Mouse (Mus musculus): ENCODE measurements around the gene Kcnj9. TPM values are rescaled to one million over a fixed set of nuclear protein-coding genes. Genes with fewer than 3 reads are reported as not detected.

Gene Kcnj9
- total RNA-seq, 2 experiments from 2014 or later, result not detected

GRCm38 (mm10) chr1:172311921-172312767 is 17.0 kb downstream of the Kcnj9 start:
- peak; percentile 91 to 93 for DNase-seq

- DNase-seq, result peak; percentile 81 to 88
Measured at GRCm38 (mm10) chr1:172311248-172311906, 17.7 kb downstream of the Kcnj9 start.

- DNase-seq, result peak; percentile 91 to 98
Measured at GRCm38 (mm10) chr1:172309699-172310398, 19.3 kb downstream of the Kcnj9 start.

DNA sequence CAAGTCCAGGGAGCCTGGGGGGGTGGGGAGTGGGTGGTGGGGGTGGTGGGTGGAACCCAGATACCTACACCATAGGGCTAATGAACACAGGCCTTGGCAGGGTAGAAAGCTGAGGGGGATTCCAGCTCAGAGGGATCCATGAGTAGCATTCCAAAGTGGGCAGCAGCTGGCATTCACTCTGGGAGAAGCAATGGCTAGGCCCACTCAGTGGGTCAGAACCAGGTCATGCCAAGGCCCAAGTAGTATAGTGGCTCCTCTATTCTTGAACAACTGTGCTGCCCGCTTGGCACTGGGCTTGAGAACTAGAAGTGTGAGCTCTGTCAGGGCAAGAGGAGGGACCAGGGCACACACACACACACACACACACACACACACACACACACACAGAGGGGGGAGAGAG is 20.7 kb downstream of the Kcnj9 start:
- DNase-seq, result no peak

DNA sequence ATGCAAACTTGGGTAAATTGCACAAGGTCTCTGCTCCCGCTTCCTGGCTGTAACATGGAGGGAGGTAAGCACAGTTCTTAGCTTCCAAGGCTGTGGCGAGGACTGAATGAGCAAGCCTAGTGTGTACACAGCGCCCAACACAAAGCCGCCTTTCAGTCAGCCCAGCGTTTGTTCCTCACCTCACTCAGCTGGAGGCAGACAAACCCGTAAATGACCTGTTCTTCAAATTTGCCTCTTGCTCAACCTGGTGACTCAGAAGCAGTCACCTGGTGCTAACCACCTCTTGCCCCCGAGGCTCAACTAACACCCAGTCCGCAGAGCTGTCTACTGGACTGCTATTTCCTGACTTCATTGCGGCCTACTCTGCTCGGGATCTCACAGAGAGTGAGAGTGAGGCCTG is 21.2 kb downstream of the Kcnj9 start:
- no peak for DNase-seq

- no peak for DNase-seq
Measured at GRCm38 (mm10) chr1:172306885-172307284, 22.2 kb downstream of the Kcnj9 start.

- no peak for DNase-seq
Measured at GRCm38 (mm10) chr1:172306196-172306595, 22.9 kb downstream of the Kcnj9 start.

DNA sequence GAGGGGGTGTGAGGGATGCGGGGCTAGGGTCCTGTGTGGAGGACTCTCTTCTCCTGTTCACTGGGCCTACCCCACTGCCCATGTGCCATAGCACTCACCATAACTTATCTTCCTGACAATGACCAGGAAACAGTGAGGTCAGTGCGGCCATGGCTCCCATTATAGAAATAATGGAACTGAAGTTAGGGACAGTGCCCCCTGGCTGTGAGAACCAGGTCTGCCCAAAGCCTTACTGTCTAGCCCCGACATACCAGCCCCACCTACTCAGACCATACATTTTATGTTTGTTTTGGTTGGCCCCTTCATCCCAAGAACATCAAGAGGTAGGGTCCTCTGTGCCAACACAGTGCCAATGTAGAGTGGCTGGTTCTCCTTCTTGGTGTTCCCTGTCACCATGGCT is 23.5 kb downstream of the Kcnj9 start:
- no peak for DNase-seq

DNA sequence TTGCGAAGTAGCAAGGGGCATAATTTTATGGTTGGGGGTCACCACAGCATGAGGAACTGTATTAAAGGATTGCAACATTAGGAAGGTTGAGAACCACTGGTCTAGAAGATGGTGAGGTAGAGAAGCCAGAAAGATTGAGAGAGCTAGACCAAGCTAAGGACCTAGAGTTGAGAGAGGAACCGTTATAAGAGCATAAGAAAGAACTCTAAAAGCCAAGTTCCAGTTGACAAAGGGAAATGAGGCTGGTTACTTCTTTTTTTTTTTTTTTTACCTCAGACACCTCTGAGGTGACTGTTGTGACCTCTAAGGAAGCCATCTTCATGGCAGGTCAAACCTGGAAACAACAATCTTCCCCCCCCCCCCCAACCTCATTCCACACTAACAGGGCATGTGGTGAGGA is 24.0 kb downstream of the Kcnj9 start:
- DNase-seq, result no peak

DNA sequence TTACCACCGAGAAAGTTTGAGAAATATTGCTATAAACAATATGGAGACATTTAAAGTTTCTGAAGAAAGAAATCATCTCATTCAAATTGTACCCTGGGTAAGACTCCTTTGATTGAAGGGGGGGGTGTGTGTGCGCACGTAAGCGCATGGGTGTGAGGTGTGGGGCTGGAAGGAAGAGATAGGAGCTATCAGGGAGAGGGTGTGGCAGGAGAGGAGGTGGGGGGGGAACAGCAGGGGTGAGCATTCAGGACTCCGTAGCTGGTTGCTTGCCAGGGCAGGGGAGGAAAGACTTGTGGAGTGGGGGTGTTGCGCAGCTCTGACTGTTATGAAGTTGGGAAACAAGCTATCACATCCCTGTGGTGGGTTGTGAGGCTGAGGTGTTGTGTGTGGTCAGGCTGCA is 24.7 kb downstream of the Kcnj9 start:
- DNase-seq, result no peak

DNA sequence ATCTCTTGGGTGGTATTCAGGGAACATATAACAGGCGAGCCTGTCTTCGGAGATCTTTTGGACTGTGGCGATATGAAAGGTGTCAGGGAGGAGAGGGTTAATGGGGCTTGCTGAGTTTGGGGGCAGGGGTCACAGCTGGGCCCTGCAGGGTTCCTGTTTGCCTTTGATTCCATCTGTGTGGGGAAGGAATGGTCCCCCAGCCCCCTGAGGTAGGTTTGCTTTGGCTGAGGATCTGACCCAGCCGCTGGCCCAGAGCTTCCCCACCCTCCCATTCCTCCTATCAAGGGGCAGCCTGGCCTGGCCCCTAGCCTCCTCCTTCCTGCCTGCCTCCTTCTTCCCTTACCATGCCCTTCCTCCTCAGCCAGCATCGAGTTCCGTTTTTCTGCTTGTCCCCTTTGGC is 26.3 kb downstream of the Kcnj9 start:
- no peak for DNase-seq

- DNase-seq, result no peak
Measured at GRCm38 (mm10) chr1:172302311-172302710, 26.8 kb downstream of the Kcnj9 start.

GRCm38 (mm10) chr1:172301180-172301579 is 27.9 kb downstream of the Kcnj9 start:
- no peak for DNase-seq

- DNase-seq, result peak; percentile 75 to 80
Measured at GRCm38 (mm10) chr1:172300247-172300646, 28.9 kb downstream of the Kcnj9 start.

GRCm38 (mm10) chr1:172299528-172299927 is 29.6 kb downstream of the Kcnj9 start:
- DNase-seq, result no peak

- peak; percentile 88 to 90 for DNase-seq
Measured at GRCm38 (mm10) chr1:172297611-172298537, 31.2 kb downstream of the Kcnj9 start, which contains the start of gene Atp1a2. Gene Atp1a2 (minus strand): TSS chr1:172298064.

- DNase-seq, result peak; percentile 78 to 80
Measured at GRCm38 (mm10) chr1:172296816-172297510, 32.2 kb downstream of the Kcnj9 start.

GRCm38 (mm10) chr1:172295751-172296197 is 33.3 kb downstream of the Kcnj9 start:
- peak; percentile 62 to 69 for DNase-seq

- no peak for DNase-seq
Measured at GRCm38 (mm10) chr1:172293449-172293848, 35.7 kb downstream of the Kcnj9 start.

DNA sequence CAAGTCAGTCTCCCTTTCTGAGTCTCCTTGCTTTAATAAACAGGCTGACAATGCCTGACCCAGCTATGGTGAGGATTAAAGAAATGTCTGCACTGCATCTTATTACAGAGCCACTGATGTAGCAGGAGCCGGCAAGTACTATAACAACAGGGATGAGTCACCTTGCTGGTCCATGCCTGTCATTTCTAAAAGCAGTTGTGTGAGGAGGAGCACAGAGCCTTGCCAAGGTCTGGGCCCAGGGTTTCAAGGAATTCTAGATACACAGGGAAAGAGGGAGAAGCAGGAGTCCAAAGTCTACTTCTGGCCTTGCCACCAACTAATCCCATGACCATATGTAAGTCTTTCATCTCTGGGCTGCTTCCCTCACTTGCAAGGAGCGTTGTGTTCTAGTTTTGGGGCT is 36.2 kb downstream of the Kcnj9 start:
- DNase-seq, result no peak

DNA sequence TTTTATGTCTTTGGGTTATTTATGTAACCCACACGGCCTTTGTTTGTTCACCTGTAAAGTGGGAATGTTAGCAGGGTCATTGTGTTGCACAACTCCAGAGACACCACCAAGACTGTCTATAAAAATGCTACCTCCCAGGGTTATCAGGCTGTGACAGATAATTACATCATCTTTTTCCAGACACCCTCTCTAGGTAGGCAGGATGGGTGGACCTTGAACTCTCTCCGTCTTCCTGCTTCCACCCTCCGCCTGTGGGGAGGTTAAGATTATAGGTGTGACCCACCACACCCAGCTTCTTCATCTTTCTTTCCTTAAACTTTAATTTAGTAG is 39.5 kb downstream of the Kcnj9 start:
- DNase-seq, result no peak

Measured in heart, adult 18-20 months (tissue).